Mouse (Mus musculus) hindbrain, embryonic 15.5 days (tissue): ENCODE measurements around the gene Ddx59. TPM values are rescaled to one million over a fixed set of nuclear protein-coding genes. Genes with fewer than 3 reads are reported as not detected.

Source experiments
- polyA plus RNA-seq: library from polyadenylated mRNA; unstranded; fragments of >200 nt; fragmentation: Nextera tagmentation; extraction: Ambion mirVana; gene quantifications from 2 replicates; pipeline ENCODE4 v1.2.1, GENCODE M21; 2015

The Ddx59 gene
- polyA plus RNA-seq, 1 experiment from 2014 or later, result 19.5 TPM

Other genes with a start within 250 kb of the Ddx59 start
- gene Mroh3, start 202.4 kb upstream of the Ddx59 start, polyA plus RNA-seq, result not detected in 2 replicates
- 3.3 and 3.4 TPM in 2 replicates for gene Inava, start 181.0 kb upstream of the Ddx59 start, polyA plus RNA-seq
- 1.1 TPM in 2 replicates for gene Gpr25, start 154.4 kb upstream of the Ddx59 start, polyA plus RNA-seq
- gene Camsap2, start 69.2 kb upstream of the Ddx59 start, polyA plus RNA-seq, result 26.7 and 28.9 TPM in 2 replicates
- gene Kif14, start 51.1 kb downstream of the Ddx59 start, polyA plus RNA-seq, result 1.4 TPM in 2 replicates
- 20.5 and 20.6 TPM in 2 replicates for gene Zfp281, start 209.6 kb downstream of the Ddx59 start, polyA plus RNA-seq